ENCODE assay signal across 7 mouse cellular contexts in the genomic region with DNA sequence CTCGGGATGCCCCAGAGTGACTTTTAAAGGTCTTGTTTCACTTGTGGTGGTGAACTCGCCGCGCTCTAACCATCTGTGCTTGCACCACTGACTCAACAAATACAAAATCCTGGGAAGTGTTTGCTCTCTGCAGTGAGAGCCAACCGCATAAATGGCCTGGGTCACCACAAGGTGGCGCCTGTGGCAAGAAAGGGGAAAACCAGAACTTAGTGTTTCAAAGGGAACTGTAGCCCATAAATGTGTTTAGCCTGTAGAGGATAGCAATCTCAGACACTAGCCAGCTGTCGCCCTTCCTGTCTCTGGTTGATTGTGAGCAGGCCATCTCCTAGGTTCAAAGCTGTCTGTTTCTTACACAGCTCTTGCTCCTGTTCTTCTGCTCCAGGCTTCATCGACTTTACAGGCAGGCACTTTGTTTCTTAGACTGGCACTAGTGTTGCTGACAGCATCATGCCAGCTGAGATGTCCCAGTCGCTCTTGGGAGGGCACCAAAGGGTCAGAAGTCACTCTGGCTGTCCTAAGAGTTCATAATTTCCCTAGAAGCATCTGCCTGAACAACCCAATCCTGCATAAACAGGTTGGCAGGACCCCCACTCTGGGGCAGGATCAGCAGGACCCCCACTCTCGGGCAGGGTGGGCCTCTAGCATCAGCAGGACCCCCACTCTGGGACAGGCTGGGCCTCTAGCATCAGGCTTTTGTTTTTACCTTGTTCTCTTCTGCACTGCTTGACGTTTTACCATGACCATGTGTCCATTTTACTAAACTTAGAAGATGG. TPM values are rescaled to one million over a fixed set of nuclear protein-coding genes. Genes with fewer than 3 reads are reported as not detected.
DNase-seq lines count a peak whose midpoint lies in the region; ATAC-seq and TF ChIP-seq lines count a peak whose summit lies in the region.

No protein-coding gene starts in this region.

- no peak overlapping the region for H3K4me2 ChIP-seq in embryonic facial prominence, embryonic 11.5 days (ENCODE audit: low read depth, low read length)
- no peak overlapping the region for H3K4me2 ChIP-seq in limb, embryonic 13.5 days (replicated peaks)
- no peak overlapping the region for H3K4me2 ChIP-seq in midbrain, postnatal 0 days (ENCODE audit: low read depth, low read length, poor library complexity, severe bottlenecking)

- H3K36me3 ChIP-seq in embryonic facial prominence, embryonic 11.5 days (replicated peaks; ENCODE audit: control insufficient read depth, insufficient read depth, low read depth, low read length) = no peaks in the 10 kb centered on the region; the same call in 1 of the 2 replicates
- peaks cover 68% of the 10 kb centered on the region for H3K36me3 ChIP-seq in limb, embryonic 13.5 days
- peaks cover 20% of the 10 kb centered on the region for H3K36me3 ChIP-seq in midbrain, postnatal 0 days (ENCODE audit: insufficient read depth, low read length)

- WGBS in embryonic facial prominence, embryonic 11.5 days = 58% methylated on average over 11 of the region's 11 CpGs
- WGBS in limb, embryonic 13.5 days = 50% methylated on average over 11 of the region's 11 CpGs
- 53% methylated on average over 11 of the region's 11 CpGs for WGBS in midbrain, postnatal 0 days

- peak; percentile 48; the same call in 1 of the 2 replicates for ATAC-seq in embryonic facial prominence, embryonic 11.5 days (replicated peaks; ENCODE audit: insufficient number of reproducible peaks, low FRiP score, low TSS enrichment, low read depth)
- ATAC-seq in limb, embryonic 13.5 days (ENCODE audit: low FRiP score, low read depth) = peak; percentile 71
- peak; percentile 54; the same call in 1 of the 2 replicates for ATAC-seq in midbrain, postnatal 0 days (ENCODE audit: low FRiP score)

- H3K4me3 ChIP-seq in embryonic facial prominence, embryonic 11.5 days (ENCODE audit: low read depth, low read length) = no peak overlapping the region
- no peak overlapping the region for H3K4me3 ChIP-seq in limb, embryonic 13.5 days
- no peak overlapping the region for H3K4me3 ChIP-seq in midbrain, postnatal 0 days (ENCODE audit: low read depth, low read length)

- no peak overlapping the region for H3K27ac ChIP-seq in embryonic facial prominence, embryonic 11.5 days (replicated peaks; ENCODE audit: low read depth, low read length)
- no peak overlapping the region for H3K27ac ChIP-seq in limb, embryonic 13.5 days
- H3K27ac ChIP-seq in midbrain, postnatal 0 days (ENCODE audit: low read depth, low read length) = no peak overlapping the region

- no peak overlapping the region for H3K9ac ChIP-seq in embryonic facial prominence, embryonic 11.5 days (replicated peaks; ENCODE audit: low read length)
- H3K9ac ChIP-seq in limb, embryonic 13.5 days = no peak overlapping the region
- H3K9ac ChIP-seq in midbrain, postnatal 0 days (replicated peaks; ENCODE audit: low read length, poor library complexity, severe bottlenecking) = no peak overlapping the region

- H3K4me1 ChIP-seq in embryonic facial prominence, embryonic 11.5 days (ENCODE audit: control insufficient read depth, insufficient read depth, low read length) = no peaks in the 10 kb centered on the region
- no peaks in the 10 kb centered on the region for H3K4me1 ChIP-seq in limb, embryonic 13.5 days
- no peaks in the 10 kb centered on the region for H3K4me1 ChIP-seq in midbrain, postnatal 0 days (ENCODE audit: insufficient read depth, low read length)

- peak; percentile 89 for TF ChIP-seq CTCF in midbrain, postnatal 0 days (IDR thresholded peaks at IDR 0.05)

- DNase-seq in adrenal gland, postnatal 10 days = peak; percentile 91
- peak; percentile 74 for DNase-seq in embryonic facial prominence, embryonic 11.5 days (ENCODE audit: low spot score)
- peak; percentile 79 for DNase-seq in heart, adult 8-10 months (ENCODE audit: low spot score)
- DNase-seq in kidney, adult 8-10 months = peak; percentile 71 to 85
- DNase-seq in midbrain, postnatal 0 days (ENCODE audit: low spot score) = peak; percentile 78
- peak; percentile 58 to 86 for DNase-seq in spleen, postnatal 10 days (ENCODE audit: low spot score in 2 of 2)

- no peaks in the 10 kb centered on the region for H3K9me3 ChIP-seq in embryonic facial prominence, embryonic 11.5 days (replicated peaks; ENCODE audit: control insufficient read depth, low read length)
- H3K9me3 ChIP-seq in limb, embryonic 13.5 days = no peaks in the 10 kb centered on the region
- no peaks in the 10 kb centered on the region for H3K9me3 ChIP-seq in midbrain, postnatal 0 days (ENCODE audit: low read length)

- H3K27me3 ChIP-seq in embryonic facial prominence, embryonic 11.5 days (ENCODE audit: control insufficient read depth, insufficient read depth, low read length) = no peaks in the 10 kb centered on the region
- H3K27me3 ChIP-seq in limb, embryonic 13.5 days = no peaks in the 10 kb centered on the region
- no peaks in the 10 kb centered on the region for H3K27me3 ChIP-seq in midbrain, postnatal 0 days (ENCODE audit: insufficient read depth, low read length)

RNA-seq across cellular contexts. Expression of a gene that starts 13.2 kb away (rescaled TPM):
- total RNA-seq in adrenal gland, postnatal 10 days (2021) = 10 to 100 TPM; 17.7 to 22.4 TPM
- 83.6 and 92.8 TPM in 2 replicates for polyA plus RNA-seq in embryonic facial prominence, embryonic 11.5 days (2014; fragmentation: Nextera tagmentation; extraction: Ambion mirVana)
- total RNA-seq in heart, adult 8-10 months (2022) = 1 to 10 TPM; 7.5 to 8.3 (median 7.8) TPM
- 54.4 TPM in 2 replicates for polyA plus RNA-seq in limb, embryonic 13.5 days (2015; fragmentation: Nextera tagmentation; extraction: Ambion mirVana)
- 71.4 and 86.4 TPM in 2 replicates for total RNA-seq in midbrain, postnatal 0 days (2014; rRNA removed)
- 38.2 and 39.1 TPM in 2 replicates for polyA plus RNA-seq in midbrain, postnatal 0 days (2015; fragmentation: Nextera tagmentation; extraction: Ambion mirVana)

RNA-seq across cellular contexts. Expression of a gene that starts 13.4 kb away (rescaled TPM):
- total RNA-seq in adrenal gland, postnatal 10 days (2021) = under 1 TPM; 0.12 to 0.21 TPM
- polyA plus RNA-seq in embryonic facial prominence, embryonic 11.5 days (2014; fragmentation: Nextera tagmentation; extraction: Ambion mirVana) = 0.11 TPM in 2 replicates
- total RNA-seq in heart, adult 8-10 months (2022) = not detected
- 0.08 and 0.24 TPM in 2 replicates for polyA plus RNA-seq in limb, embryonic 13.5 days (2015; fragmentation: Nextera tagmentation; extraction: Ambion mirVana)
- total RNA-seq in midbrain, postnatal 0 days (2014; rRNA removed) = 0.60 TPM in 1 of 2 replicates, not detected in the other
- 0.22 and 0.25 TPM in 2 replicates for polyA plus RNA-seq in midbrain, postnatal 0 days (2015; fragmentation: Nextera tagmentation; extraction: Ambion mirVana)

RNA-seq across cellular contexts. Expression of a gene that starts 42.4 kb away (rescaled TPM):
- total RNA-seq in adrenal gland, postnatal 10 days (2021) = 10 to 100 TPM; 10.8 to 17.4 TPM
- polyA plus RNA-seq in embryonic facial prominence, embryonic 11.5 days (2014; fragmentation: Nextera tagmentation; extraction: Ambion mirVana) = 4.9 and 5.5 TPM in 2 replicates
- 1 to 10 TPM; 5.0 to 7.0 (median 6.8) TPM for total RNA-seq in heart, adult 8-10 months (2022)
- 2.1 and 2.5 TPM in 2 replicates for polyA plus RNA-seq in limb, embryonic 13.5 days (2015; fragmentation: Nextera tagmentation; extraction: Ambion mirVana)
- total RNA-seq in midbrain, postnatal 0 days (2014; rRNA removed) = 4.1 and 6.0 TPM in 2 replicates
- 1.4 and 1.6 TPM in 2 replicates for polyA plus RNA-seq in midbrain, postnatal 0 days (2015; fragmentation: Nextera tagmentation; extraction: Ambion mirVana)
